Mouse (Mus musculus): ENCODE measurements around the gene Dock11. TPM values are rescaled to one million over a fixed set of nuclear protein-coding genes. Genes with fewer than 3 reads are reported as not detected.

Gene Dock11
- total RNA-seq, 2 experiments from 2014 or later, result 13.7 to 17.9 TPM

DNA sequence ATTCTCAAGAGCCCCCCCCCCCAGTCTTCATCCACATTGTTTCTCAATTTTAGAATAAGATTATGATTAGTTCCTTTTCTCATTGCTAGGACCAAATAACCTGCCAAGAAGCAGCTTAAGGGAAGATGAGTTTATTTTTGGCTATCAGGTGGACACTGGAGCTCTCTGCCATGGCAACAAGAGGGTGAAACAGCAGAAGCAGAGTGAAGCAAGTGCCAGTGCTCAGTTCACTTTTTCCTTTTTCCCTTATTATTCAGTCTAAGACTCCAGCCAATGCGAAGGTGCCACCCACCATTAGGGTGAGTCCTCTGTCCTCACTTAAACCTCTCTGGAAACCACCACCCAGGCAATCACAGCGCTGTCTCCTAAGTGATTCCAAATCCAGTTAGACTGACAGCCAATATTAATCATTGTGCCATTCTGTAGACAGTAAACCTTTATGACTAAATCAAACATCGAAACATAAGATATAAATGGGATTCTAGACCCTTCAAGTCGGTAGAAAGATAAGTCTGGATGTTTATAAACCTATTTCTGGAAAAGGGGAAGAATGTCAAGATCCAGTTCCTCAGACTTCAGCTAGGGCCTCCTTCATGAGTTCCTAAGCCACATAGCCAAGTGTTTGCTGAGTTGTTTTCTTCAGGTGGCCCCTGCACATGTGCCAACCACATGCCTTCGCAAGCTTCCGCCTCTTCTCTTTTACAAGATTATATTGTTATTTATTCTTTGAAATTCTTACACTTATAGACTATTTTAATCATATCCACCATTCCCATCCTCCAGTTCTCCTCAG, 200.0 kb downstream of the Dock11 start:
- no peak for DNase-seq (ENCODE audit: extremely low spot score in 1 of 2, low spot score in 1 of 2)

DNA sequence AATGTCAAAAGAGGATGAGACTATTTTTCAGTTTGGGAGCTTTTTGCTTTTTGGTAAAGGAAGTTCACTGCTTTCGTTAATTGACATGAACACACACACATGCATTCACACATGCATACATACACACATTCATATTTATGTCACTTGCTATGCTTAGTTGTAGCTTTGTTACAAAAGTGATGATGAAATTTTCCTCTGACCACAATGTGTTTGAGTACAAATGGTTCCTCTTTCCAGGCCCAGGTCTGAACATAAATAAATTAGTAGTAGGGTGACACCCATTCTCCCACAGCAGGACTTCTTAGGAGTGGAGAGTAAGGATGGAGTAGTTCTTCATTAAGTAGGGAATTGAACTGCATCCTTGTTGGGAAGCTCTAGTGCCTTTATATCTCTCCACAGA, 212.3 kb downstream of the Dock11 start:
- DNase-seq (ENCODE audit: extremely low spot score in 1 of 2, low spot score in 1 of 2), result no peak

DNA sequence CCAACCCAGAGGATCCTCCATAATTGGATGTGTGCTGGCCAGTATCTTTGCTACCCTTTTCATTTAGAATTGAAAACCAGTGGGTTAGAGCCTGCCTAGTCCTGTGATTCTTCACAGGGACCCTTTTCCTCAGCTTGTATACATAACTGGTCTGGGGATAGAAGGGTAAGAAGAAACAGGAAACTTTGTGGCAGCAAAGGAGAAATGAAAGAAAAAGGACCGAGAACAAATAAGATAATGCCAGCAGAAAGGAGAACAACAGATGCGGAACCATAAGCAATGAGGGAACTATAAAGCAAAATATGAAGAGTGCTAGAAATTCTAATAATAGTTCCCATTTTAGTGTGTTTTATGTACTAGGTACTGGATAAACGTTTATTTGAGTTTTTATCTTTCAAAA, 212.7 kb downstream of the Dock11 start:
- DNase-seq (ENCODE audit: extremely low spot score in 1 of 2, low spot score in 1 of 2), result no peak

DNA sequence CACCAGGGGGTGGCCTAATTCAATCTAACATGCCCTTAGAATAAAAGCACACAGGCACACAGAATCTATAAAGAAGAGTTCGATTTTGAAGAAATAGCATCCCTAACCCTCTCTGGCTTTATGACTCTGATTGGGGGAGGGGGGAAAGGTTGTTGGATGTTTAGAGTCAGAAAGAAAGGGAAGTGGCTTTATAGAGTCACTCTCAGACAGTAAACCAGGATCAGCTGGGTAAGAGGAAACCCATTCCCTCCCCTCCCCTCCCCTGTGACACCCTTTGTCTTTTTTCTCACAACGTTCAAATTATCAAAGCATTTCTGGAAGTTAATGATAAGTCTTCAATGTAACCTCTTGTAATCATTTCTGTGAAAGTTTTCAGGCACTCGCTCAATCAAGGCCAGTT, 220.0 kb downstream of the Dock11 start:
- DNase-seq (ENCODE audit: extremely low spot score in 1 of 2, low spot score in 1 of 2), result no peak

DNA sequence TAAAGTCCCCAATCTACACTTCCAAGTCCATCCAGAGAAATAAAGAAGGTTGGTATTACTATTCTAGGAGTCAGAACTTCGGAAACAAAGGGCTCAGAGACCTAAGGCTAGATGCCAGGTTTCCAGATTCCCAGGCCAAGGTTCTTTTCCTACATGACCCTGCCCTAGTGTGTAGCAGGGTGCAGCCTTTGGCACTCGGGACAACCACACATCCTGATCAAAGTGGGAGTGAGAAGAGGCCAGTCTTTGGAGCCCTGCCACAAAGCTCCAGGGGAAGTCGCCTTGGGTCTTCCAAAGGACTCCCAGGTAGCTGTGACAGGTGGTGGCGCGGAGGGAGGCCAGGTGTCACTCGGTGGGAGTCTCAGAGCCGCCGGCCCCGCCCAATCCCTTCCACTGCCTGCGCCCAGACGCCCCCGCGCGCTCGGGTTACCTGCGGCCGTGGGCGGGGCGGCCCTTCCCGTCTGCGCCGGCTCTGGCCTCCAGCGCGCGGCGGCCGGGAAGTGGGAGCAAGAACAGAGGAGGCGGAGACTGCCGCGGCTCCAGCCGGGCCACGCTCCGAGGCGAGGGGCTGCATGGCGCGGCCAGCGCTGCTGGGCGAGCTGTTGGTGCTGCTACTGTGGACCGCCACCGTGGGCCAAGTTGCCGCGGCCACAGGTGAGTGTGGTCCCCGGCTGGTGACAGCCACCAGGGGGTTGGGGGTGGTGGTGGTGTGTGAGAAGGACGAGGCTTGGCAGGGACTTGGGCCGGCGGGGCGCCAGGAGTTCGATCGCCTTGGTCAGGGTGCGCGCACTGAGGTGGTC, 223.2 kb downstream of the Dock11 start, which contains the start of gene Il13ra1:
Gene Il13ra1, plus strand, starts transcription at position 489 of the 800 bp plus-strand sequence.
- peak in 1 of 2 experiments; percentile 6 for DNase-seq (ENCODE audit: extremely low spot score in 1 of 2, low spot score in 1 of 2)

DNA sequence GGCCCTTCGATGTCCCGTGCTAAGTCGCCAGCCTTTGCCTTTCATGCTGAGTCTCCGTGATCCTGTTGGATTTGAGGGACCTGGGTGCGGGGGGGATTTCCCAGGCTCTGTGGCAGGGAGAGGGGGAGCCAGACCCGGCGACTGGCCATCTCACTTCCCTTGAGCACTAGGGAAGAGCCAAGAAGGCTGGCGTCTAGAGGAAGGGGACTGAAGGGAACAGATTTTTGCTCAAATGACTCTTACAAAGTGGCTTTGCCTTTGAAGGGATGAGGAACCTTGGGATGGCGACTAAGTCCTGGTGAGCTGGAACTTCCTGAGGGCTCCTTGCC, 223.8 kb downstream of the Dock11 start:
- peak in 1 of 2 experiments; percentile 7 for DNase-seq (ENCODE audit: extremely low spot score in 1 of 2, low spot score in 1 of 2)

DNA sequence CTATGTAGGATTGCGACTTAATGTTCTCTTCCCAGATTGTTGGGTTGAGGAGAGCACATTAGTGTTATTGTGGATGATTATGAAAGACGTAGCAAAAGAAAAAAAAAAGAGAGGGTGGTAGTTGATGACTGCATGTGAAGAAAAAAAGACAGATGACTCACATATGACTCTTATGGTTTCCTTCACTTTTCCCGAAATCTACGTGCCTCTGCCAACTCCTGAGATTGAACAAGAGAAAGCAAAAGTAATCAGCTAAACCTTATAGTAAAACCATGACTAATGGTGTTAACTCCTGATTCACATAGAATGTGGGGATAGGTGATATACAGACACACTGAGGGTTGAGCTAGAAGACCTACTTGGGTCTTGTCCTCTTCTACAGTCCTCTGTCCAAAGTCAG, 226.5 kb downstream of the Dock11 start:
- no peak for DNase-seq (ENCODE audit: extremely low spot score in 1 of 2, low spot score in 1 of 2)

Other genes with a start within 250 kb of the Dock11 start
- gene Il13ra1, start 223.3 kb downstream of the Dock11 start, total RNA-seq (2021), result 1 to 10 TPM; 3.1 to 4.5 TPM

Data from layer of hippocampus, postnatal 25 days (tissue).